Mouse (Mus musculus): Measurements from ENCODE around the gene Mras. TPM values are rescaled to one million over a fixed set of nuclear protein-coding genes. Genes with fewer than 3 reads are reported as not detected.

Gene Mras
- polyA plus RNA-seq, 1 experiment from 2014 or later, result 4.8 TPM

- WGBS, result 85% methylated on average over 10 of the region's 10 CpGs
- H3K4me3 ChIP-seq (ENCODE audit: low read depth, low read length), result no peak overlapping the region
- no peak for ATAC-seq (replicated peaks; ENCODE audit: low FRiP score)
- no peaks in the 10 kb centered on the region for H3K27me3 ChIP-seq (replicated peaks; ENCODE audit: control insufficient read depth, insufficient read depth, low read length)
- DNase-seq (ENCODE audit: low spot score), result no peak
- H3K27ac ChIP-seq (ENCODE audit: low read depth, low read length), result no peak overlapping the region; the same call in 1 of the 2 replicates
- no peak overlapping the region for H3K4me2 ChIP-seq
- no peaks in the 10 kb centered on the region for H3K36me3 ChIP-seq (ENCODE audit: control insufficient read depth, insufficient read depth, low read length)
- H3K9ac ChIP-seq (ENCODE audit: low read depth, low read length), result no peak overlapping the region
- no peaks in the 10 kb centered on the region for H3K9me3 ChIP-seq (ENCODE audit: control insufficient read depth, low read length)
- no peaks in the 10 kb centered on the region; the same call in 1 of the 2 replicates for H3K4me1 ChIP-seq (replicated peaks; ENCODE audit: control insufficient read depth, insufficient read depth, low read length)
Observed at GRCm38 (mm10) chr9:99391557-99391956, 45.6 kb downstream of the Mras start.

GRCm38 (mm10) chr9:99390716-99391115, 46.5 kb downstream of the Mras start:
- H3K4me2 ChIP-seq, result no peak overlapping the region
- 53% methylated on average over 2 of the region's 2 CpGs for WGBS
- H3K9me3 ChIP-seq (ENCODE audit: control insufficient read depth, low read length), result no peaks in the 10 kb centered on the region
- no peak overlapping the region for H3K4me3 ChIP-seq (ENCODE audit: low read depth, low read length)
- H3K27me3 ChIP-seq (replicated peaks; ENCODE audit: control insufficient read depth, insufficient read depth, low read length), result no peaks in the 10 kb centered on the region
- no peak overlapping the region for H3K9ac ChIP-seq (ENCODE audit: low read depth, low read length)
- ATAC-seq (replicated peaks; ENCODE audit: low FRiP score), result no peak
- DNase-seq (ENCODE audit: low spot score), result no peak
- H3K4me1 ChIP-seq (replicated peaks; ENCODE audit: control insufficient read depth, insufficient read depth, low read length), result no peaks in the 10 kb centered on the region; the same call in 1 of the 2 replicates
- H3K27ac ChIP-seq (ENCODE audit: low read depth, low read length), result peak overlapping the region; percentile 15; the same call in 1 of the 2 replicates
- no peaks in the 10 kb centered on the region for H3K36me3 ChIP-seq (ENCODE audit: control insufficient read depth, insufficient read depth, low read length)

DNA sequence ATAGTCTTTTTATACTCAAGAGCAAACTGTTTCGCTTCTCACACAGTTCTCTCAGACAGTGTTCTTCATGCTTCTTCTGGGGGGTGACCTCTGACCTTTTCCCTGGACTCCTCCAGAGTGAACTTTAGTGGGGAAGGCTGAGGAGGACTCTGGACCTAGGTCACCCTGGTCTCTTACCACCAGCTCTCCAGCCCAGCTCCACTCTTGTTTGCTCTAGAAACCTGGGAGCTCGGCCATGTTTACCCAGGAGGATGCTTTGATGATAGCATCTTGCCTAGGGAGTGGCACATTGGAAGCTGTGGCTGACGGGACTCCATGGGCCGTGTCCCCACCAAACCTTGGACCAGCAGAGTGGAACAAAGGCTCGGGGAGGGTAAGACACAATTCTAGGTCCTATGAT, 47.0 kb downstream of the Mras start:
- Histone ChIP-seq H3K4me2 (no peak overlapping the region), H3K27ac (ENCODE audit: low read depth, low read length) (no peak overlapping the region), H3K9ac (ENCODE audit: low read depth, low read length) (no peak overlapping the region), H3K9me3 (ENCODE audit: control insufficient read depth, low read length) (no peaks in the 10 kb centered on the region), H3K27me3 (replicated peaks; ENCODE audit: control insufficient read depth, insufficient read depth, low read length) (no peaks in the 10 kb centered on the region), H3K4me1 (replicated peaks; ENCODE audit: control insufficient read depth, insufficient read depth, low read length) (no peaks in the 10 kb centered on the region; the same call in 1 of the 2 replicates), H3K36me3 (ENCODE audit: control insufficient read depth, insufficient read depth, low read length) (no peaks in the 10 kb centered on the region), H3K4me3 (ENCODE audit: low read depth, low read length) (no peak overlapping the region)
- WGBS, result 58% methylated on average over 5 of the region's 5 CpGs
- DNase-seq (ENCODE audit: low spot score), result no peak
- ATAC-seq (replicated peaks; ENCODE audit: low FRiP score), result no peak; the same call in 1 of the 2 replicates

GRCm38 (mm10) chr9:99389506-99389905, 47.7 kb downstream of the Mras start:
- Histone ChIP-seq H3K9me3 (ENCODE audit: control insufficient read depth, low read length) (no peaks in the 10 kb centered on the region), H3K4me2 (no peak overlapping the region), H3K4me3 (ENCODE audit: low read depth, low read length) (no peak overlapping the region), H3K27ac (ENCODE audit: low read depth, low read length) (no peak overlapping the region), H3K4me1 (replicated peaks; ENCODE audit: control insufficient read depth, insufficient read depth, low read length) (no peaks in the 10 kb centered on the region; the same call in 1 of the 2 replicates), H3K36me3 (ENCODE audit: control insufficient read depth, insufficient read depth, low read length) (no peaks in the 10 kb centered on the region), H3K27me3 (replicated peaks; ENCODE audit: control insufficient read depth, insufficient read depth, low read length) (no peaks in the 10 kb centered on the region), H3K9ac (ENCODE audit: low read depth, low read length) (no peak overlapping the region)
- ATAC-seq (replicated peaks; ENCODE audit: low FRiP score) (no peak), DNase-seq (ENCODE audit: low spot score) (no peak)
- 73% methylated on average over 8 of the region's 8 CpGs for WGBS

GRCm38 (mm10) chr9:99388856-99389255, 48.3 kb downstream of the Mras start:
- WGBS, result 78% methylated on average over 9 of the region's 9 CpGs
- no peak overlapping the region for H3K4me2 ChIP-seq

DNA sequence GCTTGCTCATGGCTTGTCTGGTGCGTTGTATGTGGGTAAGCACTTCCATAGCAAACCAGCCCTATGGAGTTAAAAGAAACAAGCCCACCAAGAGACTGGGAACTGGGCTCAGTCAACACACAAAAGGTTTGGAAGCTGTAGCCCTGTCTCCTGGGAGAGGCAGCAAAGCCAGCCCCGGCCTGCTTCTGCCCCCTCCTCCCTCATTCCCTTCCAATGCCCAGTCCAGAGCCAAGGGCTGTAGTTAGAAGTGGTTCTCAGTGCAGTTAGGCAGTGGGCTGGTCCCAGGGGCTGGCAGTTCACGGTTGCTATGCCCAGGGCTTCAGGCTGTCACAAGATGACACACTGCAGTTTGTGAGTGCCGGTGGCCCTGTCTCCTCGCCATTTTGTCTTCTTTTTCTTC, 49.1 kb downstream of the Mras start:
- DNase-seq (ENCODE audit: low spot score) (no peak), ATAC-seq (replicated peaks; ENCODE audit: low FRiP score) (no peak)
- Histone ChIP-seq H3K27me3 (replicated peaks; ENCODE audit: control insufficient read depth, insufficient read depth, low read length) (no peaks in the 10 kb centered on the region), H3K4me2 (no peak overlapping the region), H3K27ac (ENCODE audit: low read depth, low read length) (no peak overlapping the region), H3K36me3 (ENCODE audit: control insufficient read depth, insufficient read depth, low read length) (no peaks in the 10 kb centered on the region), H3K4me3 (ENCODE audit: low read depth, low read length) (no peak overlapping the region), H3K9ac (ENCODE audit: low read depth, low read length) (no peak overlapping the region), H3K9me3 (ENCODE audit: control insufficient read depth, low read length) (no peaks in the 10 kb centered on the region), H3K4me1 (replicated peaks; ENCODE audit: control insufficient read depth, insufficient read depth, low read length) (no peaks in the 10 kb centered on the region)
- 65% methylated on average over 5 of the region's 5 CpGs for WGBS

More at GRCm38 (mm10) chr9:99388856-99389255, 48.3 kb downstream of the Mras start:
- Histone ChIP-seq H3K4me3 (ENCODE audit: low read depth, low read length) (no peak overlapping the region), H3K27me3 (replicated peaks; ENCODE audit: control insufficient read depth, insufficient read depth, low read length) (no peaks in the 10 kb centered on the region), H3K9me3 (ENCODE audit: control insufficient read depth, low read length) (no peaks in the 10 kb centered on the region), H3K36me3 (ENCODE audit: control insufficient read depth, insufficient read depth, low read length) (no peaks in the 10 kb centered on the region), H3K27ac (ENCODE audit: low read depth, low read length) (no peak overlapping the region), H3K9ac (ENCODE audit: low read depth, low read length) (no peak overlapping the region), H3K4me1 (replicated peaks; ENCODE audit: control insufficient read depth, insufficient read depth, low read length) (no peaks in the 10 kb centered on the region)
- DNase-seq (ENCODE audit: low spot score), result no peak
- ATAC-seq (replicated peaks; ENCODE audit: low FRiP score), result no peak

GRCm38 (mm10) chr9:99382556-99382955, 54.6 kb downstream of the Mras start:
- WGBS, result 61% methylated on average over 9 of the region's 9 CpGs
- H3K9ac ChIP-seq (ENCODE audit: low read depth, low read length), result no peak overlapping the region
- DNase-seq (ENCODE audit: low spot score) (no peak), ATAC-seq (replicated peaks; ENCODE audit: low FRiP score) (no peak)
- H3K4me2 ChIP-seq, result no peak overlapping the region
- no peak overlapping the region for H3K27ac ChIP-seq (ENCODE audit: low read depth, low read length)
- H3K9me3 ChIP-seq (ENCODE audit: control insufficient read depth, low read length), result no peaks in the 10 kb centered on the region
- no peaks in the 10 kb centered on the region for H3K36me3 ChIP-seq (ENCODE audit: control insufficient read depth, insufficient read depth, low read length)
- no peaks in the 10 kb centered on the region for H3K27me3 ChIP-seq (replicated peaks; ENCODE audit: control insufficient read depth, insufficient read depth, low read length)
- no peaks in the 10 kb centered on the region for H3K4me1 ChIP-seq (replicated peaks; ENCODE audit: control insufficient read depth, insufficient read depth, low read length)
- H3K4me3 ChIP-seq (ENCODE audit: low read depth, low read length), result no peak overlapping the region

- H3K4me3 ChIP-seq (ENCODE audit: low read depth, low read length), result no peak overlapping the region
- no peak overlapping the region for H3K4me2 ChIP-seq
- WGBS, result 62% methylated on average over 5 of the region's 5 CpGs
- H3K4me1 ChIP-seq (replicated peaks; ENCODE audit: control insufficient read depth, insufficient read depth, low read length), result no peaks in the 10 kb centered on the region
- H3K36me3 ChIP-seq (ENCODE audit: control insufficient read depth, insufficient read depth, low read length), result no peaks in the 10 kb centered on the region
- no peaks in the 10 kb centered on the region for H3K27me3 ChIP-seq (replicated peaks; ENCODE audit: control insufficient read depth, insufficient read depth, low read length)
- ATAC-seq (replicated peaks; ENCODE audit: low FRiP score) (no peak), DNase-seq (ENCODE audit: low spot score) (no peak)
- H3K9me3 ChIP-seq (ENCODE audit: control insufficient read depth, low read length), result no peaks in the 10 kb centered on the region
- H3K27ac ChIP-seq (ENCODE audit: low read depth, low read length), result no peak overlapping the region
- no peak overlapping the region for H3K9ac ChIP-seq (ENCODE audit: low read depth, low read length)
Observed at GRCm38 (mm10) chr9:99379194-99379593, 58.0 kb downstream of the Mras start.

DNA sequence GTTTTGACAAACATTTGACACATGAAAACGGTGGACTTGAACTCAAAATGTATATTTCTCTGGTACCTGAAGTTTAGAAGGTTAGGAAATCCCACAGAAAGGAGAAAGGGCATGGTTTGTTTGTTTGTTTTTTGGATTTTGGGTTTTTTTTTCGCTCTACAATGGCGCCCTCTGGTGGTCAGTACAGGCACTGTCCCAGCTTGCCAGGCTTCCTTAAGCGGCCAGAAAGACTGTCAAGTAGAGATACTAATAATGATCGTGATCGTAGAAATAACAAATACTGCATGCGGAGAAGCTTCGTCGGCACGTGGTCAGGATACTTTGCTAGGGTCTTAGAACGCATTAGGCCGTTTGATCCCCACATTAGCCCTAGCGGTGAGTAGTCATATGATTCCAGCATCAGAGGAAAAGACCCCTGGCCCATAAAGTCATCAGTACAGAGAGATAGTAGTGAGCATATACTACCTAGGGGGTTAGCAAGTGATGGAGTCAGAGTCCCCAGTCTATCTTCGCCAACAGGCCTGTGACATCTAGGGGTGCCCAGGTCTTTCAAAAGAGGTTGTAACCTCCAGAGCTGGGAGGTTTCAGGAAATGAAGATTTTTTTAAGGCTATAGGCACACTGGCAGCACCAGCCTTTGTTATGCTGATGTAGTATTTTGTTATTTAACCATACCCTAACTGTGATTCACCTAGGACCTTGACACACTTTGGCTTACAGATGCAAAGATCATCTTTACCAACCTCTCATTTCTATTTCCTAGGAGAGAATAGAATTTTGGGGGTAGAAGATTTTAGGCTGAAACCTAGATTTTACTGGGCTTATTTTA, 60.4 kb downstream of the Mras start:
- H3K9ac ChIP-seq (ENCODE audit: low read depth, low read length), result no peak overlapping the region
- no peak overlapping the region for H3K4me2 ChIP-seq
- DNase-seq (ENCODE audit: low spot score) (peak; percentile 50), ATAC-seq (replicated peaks; ENCODE audit: low FRiP score) (no peak)
- H3K36me3 ChIP-seq (ENCODE audit: control insufficient read depth, insufficient read depth, low read length), result no peaks in the 10 kb centered on the region
- 10% methylated on average over 14 of the region's 14 CpGs for WGBS
- H3K4me3 ChIP-seq (ENCODE audit: low read depth, low read length), result no peak overlapping the region
- no peaks in the 10 kb centered on the region for H3K4me1 ChIP-seq (replicated peaks; ENCODE audit: control insufficient read depth, insufficient read depth, low read length)
- H3K27me3 ChIP-seq (replicated peaks; ENCODE audit: control insufficient read depth, insufficient read depth, low read length), result no peaks in the 10 kb centered on the region
- H3K27ac ChIP-seq (ENCODE audit: low read depth, low read length), result no peak overlapping the region
- no peaks in the 10 kb centered on the region for H3K9me3 ChIP-seq (ENCODE audit: control insufficient read depth, low read length)

Measured in liver, embryonic 11.5 days (tissue).